Mouse (Mus musculus) embryo, embryonic 10 days (tissue): ENCODE measurements around the gene Ccdc127.

Experiments
- DNase-seq: peaks from one replicate; pipeline ENCODE4 v3.0.0-alpha.2; 2015; ENCODE audit warnings: low spot score

Gene Ccdc127

GRCm38 (mm10) chr13:74390371-74390990, 40.4 kb downstream of the Ccdc127 start, which contains the start of gene Zfp72:
Zfp72 (minus strand) TSS chr13:74390836.
- peak; percentile 88 for DNase-seq

DNA sequence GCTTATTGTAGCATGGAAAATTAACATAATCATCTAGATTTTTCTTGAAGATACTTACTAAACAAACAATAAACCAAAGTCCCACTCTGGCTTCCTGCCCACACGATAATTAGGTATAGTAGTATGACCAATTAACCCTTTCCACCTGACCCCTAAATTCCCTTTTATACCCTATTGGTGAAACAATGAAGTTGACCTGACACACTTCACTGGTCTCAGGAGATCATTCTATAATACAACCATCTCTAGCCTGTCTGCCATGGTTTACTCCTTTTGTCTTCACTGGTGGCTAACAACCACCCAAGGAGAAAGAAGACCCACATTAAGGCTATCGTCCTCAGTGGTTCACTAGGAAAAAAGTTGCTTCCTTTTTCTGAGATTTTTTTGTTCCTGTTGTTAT, 41.0 kb downstream of the Ccdc127 start:
- no peak for DNase-seq

DNA sequence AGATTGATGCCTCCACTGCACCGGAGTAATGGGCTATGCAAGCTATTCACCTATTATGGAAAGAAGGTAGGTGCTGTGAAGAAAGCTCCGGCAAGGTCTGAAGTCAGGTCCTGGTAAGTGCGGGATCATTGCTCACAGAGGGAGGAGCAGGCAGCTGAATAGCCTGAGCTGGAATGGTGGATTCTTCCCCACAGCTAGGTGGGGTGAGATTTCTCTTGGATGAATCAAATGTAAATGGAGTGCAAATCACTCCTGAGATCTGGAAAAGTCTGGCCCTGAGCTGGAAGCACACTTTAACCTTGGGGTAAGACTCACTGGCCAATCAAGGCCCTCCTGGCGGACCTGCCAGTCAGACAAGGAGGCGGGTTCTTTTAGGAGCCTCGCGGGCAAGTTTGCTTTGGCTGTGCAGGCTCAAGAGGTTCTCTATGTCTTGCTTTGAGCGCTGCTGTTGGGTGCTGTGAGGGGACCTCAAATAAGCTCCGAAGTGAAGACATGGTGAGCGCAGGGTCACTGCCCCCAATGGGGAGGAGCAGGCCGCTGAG, 49.3 kb downstream of the Ccdc127 start, which contains the start of gene Ftl1-ps1:
Ftl1-ps1 (plus strand) TSS at position 397 of the 542 bp plus-strand sequence.
- peak; percentile 12 for DNase-seq
